Mouse (Mus musculus): ENCODE measurements around the gene Cadm4. TPM values are rescaled to one million over a fixed set of nuclear protein-coding genes. Genes with fewer than 3 reads are reported as not detected.
"Not testable (repeated sequence)": the region's sequence is repeated elsewhere in the genome, so short reads cannot be mapped to it uniquely, and the experiment has no call there.

Gene Cadm4
- total RNA-seq, 1 experiment from 2014 or later: 3.8 TPM

DNA sequence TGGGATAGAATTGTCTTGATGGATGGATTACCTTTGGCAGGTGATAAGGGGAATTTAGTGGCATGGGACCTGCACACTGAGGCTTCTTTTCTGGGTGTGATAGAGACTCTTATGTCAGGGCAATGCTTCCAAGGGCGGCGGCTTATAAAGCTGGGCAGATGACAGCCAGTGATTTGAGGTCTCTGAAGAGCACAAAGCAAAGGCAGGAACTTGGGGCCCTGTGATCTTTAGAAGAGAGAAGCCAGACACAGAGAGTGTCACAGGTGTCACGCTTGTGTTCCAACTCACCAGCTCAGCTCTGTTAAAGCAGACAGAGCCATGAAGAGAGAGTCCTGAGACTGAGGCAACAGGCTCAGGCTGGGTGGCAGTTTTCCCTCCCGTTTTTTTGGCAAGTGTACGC is 13.9 kb upstream of the Cadm4 start:
- DNase-seq: no peak

DNA sequence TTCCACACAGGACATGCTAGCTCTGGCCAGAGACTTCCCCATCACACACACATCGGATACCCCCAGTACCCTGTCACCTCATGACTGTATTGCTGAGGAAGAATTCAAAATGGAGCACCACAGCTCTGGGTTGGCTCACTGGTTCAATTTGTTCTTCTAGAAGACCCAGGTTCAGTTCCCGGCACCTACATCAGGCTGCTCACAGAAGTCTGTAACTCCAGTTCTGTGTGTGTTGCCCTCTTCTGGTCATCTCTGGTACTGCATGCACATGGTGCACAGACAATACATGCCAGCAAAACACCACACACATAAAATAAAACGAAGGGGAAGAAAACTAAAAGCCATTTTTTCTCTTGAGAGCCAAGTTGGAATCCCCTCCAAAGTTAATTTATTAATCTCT is 12.7 kb upstream of the Cadm4 start:
- DNase-seq: no peak

DNA sequence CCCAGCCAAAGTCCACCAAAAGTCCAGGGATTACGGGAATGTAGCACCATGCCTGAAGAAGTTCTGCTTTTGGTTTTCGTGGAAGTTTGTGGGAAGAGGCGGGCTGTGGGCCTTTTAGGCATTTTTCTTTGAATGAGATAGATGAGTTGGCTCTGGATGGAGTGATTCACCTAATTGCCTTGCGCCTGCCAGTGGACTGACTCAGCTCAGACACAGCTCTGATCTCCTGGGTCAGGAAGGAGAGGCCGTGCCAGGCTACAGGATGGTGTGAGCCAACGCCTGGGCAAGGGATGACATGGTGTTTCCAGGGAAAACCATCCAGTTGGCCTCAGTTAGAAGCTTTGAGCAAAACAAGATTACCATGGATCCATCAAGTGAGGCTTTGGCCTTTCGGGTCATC is 11.5 kb upstream of the Cadm4 start:
- peak; percentile 73 for DNase-seq

DNA sequence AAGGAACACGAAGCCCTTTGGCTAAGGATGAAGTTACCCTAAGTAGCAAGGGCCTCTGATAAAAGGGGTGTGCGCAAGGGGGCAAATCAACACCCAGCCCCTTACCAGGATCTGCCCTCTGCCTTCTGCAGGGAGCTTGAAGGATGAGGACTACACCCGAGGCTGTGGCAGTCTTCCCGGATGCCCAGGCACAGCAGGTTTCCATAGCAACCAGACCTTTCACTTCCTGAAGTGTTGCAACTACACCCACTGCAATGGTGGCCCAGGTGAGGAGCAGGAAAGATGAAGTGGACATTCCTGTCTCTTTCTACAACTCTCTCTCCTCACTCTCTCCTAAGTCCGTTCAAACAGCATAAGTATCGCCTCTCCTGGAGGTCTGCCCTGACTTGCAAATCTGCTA is 9.4 kb upstream of the Cadm4 start:
- DNase-seq: no peak

DNA sequence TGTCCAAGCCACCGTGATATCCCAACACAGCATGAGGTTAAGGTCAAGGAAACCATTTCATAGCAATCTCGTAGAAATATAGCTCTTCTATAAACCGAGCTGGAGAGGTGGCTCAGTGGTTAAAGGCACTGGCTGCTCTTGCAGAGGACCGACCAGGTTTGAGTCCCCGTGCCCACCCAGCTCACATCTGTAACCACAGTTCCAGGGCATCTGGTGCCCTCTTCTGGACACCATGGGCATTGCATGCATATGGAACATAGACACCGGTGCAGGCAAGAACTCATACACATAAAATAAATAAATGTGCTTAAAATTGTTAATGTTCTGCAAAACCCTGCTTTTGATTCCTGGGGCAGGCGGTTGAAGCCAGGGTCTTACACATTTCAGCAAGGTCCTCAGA is 8.9 kb upstream of the Cadm4 start:
- no peak for DNase-seq

DNA sequence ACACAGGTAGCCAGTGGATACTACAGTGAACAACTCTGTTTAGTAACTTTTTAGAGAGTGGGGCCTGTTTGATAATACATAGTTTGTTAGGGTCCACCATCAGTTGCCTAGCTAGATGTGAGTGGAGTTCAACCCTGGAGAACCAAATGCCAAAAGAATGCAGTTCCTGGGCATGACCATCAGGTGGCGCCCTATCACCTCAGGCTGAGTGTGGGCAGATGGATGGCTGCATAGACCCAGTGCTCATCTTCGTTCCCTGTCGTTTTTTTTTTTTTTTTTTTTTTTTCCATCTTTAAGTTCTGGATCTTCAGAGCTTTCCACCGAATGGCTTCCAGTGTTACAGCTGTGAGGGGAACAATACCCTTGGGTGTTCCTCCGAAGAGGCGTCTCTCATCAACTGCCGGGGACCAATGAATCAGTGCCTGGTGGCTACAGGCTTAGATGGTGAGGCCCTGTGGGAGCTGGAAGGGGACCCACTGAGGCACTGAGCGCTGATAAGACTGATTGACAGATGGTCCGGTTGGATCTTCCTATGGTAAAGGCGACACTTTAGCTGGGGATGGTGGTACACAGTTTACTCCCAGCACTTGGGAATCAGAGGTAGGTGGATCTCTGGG is 7.8 kb upstream of the Cadm4 start:
- DNase-seq: peak; percentile 70

DNA sequence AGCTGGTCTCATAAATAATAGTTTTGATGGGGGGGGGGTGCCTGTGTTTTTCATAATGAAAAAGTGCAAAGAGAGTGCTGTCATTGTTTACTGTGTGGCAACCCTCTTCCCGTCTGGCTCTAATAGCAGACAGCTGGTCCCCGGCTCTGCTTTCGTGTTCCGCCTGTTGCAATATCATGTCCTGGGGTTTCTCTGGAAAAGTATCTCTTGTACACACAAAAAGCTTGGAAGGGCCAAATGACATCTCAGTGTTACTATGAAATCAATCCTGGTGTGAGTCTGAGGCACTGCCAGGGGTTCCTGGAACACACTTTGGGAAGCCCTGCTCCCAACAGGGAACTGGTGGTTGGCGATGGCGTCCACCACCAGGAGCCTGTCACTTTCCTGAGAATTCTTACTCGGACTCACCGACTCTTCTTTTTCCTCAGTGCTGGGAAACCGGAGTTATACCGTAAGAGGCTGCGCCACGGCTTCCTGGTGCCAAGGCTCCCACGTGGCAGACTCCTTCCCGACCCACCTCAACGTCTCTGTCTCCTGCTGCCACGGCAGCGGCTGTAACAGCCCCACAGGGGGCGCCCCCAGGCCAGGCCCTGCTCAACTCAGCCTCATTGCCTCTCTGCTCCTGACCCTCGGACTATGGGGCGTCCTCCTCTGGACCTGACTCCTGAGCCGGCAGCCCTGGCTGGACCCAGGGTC is 6.9 kb upstream of the Cadm4 start:
- DNase-seq: no peak

DNA sequence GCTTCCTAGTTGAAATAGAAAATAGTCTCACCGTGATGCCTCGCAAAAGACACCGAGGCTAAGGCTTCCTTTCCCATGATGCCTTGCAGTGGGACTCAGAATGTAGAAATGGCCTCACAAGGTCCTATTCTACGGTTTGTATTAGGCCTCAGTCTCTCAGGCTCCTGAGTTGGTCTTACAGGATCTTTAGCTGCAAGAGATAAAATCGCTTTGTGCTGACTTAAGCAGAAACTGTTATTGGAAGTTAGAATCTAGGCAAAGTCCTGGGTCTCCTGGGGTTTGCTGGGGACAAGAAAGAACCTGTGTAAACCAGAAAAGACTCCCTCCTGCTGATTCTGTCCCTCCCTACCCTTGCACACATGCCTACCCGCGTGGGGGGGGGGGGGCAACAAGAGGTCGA is 5.5 kb upstream of the Cadm4 start:
- DNase-seq: no peak

DNA sequence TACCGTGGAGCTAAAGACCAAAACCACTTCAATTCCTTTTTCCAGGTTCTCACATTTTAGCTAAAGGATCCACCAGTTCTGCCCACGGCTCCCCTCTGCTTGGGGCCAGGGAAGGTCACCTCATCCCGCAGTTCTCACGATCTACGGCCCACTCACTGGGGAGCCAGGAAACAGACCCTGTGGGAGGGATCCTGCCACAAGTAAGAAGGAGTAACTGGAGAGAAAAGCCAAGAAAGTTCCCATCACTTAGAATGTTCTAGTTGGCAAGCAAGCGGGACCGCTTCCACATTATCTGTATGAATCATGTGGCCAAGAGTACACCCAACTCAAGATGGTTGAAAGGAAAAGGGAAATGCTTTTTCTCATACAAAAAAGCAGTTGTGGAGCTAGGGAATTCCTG is 5.0 kb upstream of the Cadm4 start:
- DNase-seq: no peak

DNA sequence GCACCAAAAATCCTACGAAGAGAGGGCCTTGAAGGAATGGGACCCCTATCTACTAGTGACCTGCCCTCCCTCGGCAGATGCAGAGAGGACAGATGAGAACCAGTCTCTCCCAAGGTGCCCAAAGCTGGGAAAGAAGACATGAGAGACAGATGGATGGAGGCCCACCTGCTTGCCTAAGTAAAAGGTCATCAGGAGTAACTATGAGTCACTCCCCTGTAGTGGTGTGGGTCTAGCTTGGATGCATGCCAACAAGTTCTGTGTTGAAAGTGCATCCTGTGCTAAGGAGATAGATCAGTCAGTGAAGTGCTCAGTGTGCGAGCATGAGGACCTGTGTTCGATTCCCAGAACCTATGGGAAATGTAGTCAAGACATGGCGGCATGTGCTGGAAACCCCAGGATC is 2.9 kb upstream of the Cadm4 start:
- DNase-seq: no peak

DNA sequence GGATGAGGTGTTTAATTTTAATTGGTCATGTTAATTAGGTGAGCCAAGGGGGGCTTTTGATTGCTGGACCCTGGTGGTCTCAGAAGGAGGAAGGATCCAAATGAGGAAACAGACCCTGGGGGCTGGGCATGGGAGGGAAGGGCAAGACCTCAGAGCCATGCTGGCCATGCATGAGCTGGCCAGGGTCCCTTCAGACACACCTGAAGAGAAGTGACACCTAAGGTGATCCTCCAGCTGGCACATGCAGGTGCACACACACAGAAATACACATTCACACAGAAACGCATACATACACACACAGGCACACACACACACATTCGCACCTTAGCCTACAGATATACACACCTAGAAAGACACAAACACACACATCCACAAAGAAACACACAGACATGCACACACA is 2.1 kb upstream of the Cadm4 start:
- no peak for DNase-seq

DNA sequence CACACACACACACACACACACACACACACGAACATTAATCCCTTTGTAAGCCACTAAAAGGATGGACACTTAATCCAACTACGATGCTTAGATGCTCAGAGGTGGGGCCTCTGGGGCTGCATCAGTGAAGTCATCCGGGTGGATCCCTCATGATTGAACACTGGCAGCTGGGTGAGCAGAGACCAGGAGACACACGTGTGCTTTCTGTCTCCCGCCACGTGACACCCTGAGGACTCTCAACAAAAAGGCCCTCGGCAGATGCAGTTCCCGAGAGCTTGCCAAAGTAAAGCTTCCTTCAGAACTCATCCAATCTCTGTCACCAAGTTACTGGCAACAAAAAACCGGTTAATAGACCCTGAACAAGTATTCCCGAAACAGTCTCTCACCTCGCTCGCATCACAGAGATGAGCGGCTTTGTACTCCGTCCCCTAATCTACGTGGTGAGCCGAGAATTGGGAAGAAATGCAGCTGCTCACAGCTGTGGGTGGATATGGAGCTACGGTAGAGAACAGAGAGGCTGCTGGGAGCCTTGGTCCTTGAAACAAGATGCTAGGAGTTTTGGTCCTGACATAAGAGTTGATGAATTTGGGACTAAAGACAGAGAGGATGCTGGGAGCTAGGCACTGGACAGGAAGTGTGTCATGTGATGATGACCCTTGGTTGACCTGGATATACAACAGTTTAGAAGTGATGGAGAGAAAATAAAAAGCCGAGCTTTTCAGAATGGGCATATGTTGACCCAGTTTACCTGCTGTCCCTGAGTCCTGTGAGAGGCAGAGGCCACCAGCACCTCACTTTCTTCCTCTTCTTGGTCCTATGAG is 1.5 kb upstream of the Cadm4 start:
- no peak for DNase-seq

DNA sequence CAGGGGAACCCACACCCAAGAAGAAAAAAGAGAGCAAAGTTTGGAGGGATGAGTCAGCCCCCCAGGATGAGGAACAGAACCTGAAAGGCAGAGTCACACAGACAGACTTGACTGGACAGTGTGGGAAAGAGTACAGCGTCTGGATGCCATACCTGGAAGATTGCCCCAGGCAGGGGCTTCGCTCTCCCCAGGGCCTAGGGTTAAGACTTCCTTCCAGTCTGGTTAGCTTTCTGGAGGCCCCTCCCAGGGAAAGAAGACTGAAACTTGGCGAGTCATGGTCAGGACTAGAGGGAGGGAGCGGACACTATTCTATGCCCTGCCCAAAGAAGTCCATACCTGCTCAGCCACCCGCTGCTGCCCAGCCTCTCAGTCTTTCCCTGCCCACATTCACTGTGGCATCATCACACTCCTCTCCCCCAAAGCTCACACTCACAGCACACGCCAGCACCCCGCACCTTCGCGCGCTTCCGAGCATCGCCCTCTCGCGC is 793 bp upstream of the Cadm4 start:
- no peak for DNase-seq

DNA sequence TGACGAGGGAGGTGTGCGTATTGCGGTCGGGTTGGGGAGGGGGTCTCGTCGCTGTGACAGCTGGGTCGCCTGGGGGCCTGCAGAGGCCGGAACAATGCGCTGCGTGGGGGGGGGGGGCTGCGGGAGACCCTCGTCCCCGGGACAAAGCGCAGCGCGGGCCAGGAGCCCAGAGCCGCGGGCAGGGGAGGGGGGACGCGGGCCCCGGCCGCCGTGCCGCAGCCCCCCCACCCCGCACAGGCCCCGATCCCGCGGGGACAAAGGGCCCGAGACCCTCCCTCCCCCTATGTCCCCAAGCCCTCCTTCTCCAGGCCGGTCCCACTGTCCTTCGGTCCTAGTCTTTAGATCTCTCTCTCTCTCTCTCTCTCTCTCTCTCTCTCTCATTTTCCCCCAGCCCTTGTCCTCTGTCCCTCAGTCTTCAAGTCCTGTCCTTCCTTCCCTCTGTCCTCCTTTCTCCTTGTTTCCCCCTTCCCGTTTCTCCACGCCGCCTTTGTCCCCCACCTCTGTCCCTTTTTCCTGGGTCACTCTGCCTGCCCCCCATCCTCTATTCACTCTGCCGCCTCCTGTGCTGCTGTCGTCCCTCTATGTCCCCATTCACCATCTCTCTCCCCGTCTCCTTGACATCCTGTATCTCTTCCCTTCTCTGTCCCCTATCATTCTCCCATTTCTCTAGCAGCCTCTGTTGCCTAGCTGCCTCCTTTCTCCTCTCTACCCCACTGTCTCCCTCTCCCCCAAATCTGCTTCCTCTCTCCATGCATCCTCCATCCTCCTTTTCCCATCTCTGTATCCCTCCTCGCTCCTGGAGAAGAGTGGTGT is 591 bp downstream of the Cadm4 start:
- DNase-seq: no peak

DNA sequence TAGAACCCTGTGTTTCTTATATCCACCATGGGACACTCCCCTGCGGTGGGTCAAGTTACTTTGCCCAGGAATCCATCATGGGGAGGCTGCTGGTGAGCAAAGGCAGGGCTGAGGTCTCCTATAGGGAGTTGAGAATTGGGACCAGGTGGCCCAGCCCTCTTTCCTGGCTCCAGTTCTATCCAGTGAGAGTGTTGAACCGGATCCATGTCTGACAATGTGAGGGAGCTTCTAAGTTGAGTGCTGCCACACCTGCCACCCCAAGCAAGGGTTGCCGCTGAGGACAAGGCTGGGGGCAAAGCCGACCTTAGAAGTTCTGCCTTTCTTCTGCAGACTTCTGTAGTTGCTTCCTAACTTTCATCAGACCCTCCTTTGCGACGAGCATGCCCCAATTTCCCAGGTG is 1.5 kb downstream of the Cadm4 start:
- DNase-seq: not testable (repeated sequence)

DNA sequence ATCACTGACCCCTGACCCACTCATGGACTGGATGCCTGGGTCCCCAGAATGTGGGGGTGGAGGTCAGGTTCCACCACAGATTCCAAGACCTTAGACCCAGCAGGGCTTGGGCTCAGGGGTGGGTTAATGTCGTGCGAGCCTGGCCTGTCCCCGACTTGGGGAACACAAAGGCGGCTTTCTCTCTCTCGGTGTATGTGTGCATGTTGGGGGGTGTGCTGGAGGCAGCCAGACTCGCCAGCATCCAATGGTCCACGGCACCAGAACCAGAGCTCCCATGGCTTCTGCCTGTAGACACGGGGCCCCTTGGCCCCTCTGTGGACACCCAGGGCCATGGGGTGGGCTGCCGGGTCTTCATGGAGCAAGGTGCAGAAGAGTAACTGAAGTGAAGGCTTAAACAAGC is 3.7 kb downstream of the Cadm4 start:
- no peak for DNase-seq

DNA sequence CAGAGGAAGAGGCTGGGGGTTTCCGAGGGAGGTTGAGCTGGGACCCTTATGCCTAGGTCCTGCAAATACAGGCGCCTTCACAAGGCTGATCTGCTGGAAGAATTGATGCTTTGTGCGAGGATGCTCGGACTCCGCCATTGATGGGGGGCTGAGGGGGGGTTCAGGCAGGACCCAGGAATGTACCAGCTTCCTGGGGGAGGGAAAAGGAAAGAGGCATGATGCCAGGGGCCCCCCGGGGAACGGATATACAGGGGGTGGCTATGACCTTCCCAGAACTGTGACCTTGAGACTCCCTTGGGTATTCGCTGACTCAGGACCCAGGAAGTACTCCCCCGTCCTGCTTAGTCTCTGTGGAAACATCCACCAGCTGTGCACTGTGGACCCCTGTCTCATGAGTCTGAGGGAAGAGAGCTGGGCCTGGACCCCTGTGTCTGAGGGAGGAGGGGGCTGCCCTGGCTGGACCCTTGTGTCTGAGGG is 4.9 kb downstream of the Cadm4 start:
- no peak for DNase-seq

DNA sequence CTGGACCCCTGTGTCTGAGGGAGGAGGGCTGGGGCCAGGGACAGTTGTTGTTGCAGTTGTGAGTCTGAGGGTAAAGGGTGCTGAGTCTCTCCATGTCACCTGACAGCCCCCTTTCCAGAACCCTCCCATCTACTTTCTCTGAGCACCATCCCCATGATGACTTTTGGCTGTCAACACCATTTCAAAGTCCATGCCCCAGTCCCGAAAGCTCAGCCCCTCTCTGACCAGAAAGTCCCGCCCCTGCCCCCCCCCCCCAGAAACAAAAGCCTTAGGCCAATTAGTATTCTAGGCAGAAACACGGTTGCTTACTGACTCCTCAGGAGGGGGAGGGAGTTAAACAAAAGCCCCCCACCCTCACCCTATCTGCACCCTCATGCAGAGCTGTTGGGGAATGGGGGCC is 5.6 kb downstream of the Cadm4 start:
- no peak for DNase-seq

DNA sequence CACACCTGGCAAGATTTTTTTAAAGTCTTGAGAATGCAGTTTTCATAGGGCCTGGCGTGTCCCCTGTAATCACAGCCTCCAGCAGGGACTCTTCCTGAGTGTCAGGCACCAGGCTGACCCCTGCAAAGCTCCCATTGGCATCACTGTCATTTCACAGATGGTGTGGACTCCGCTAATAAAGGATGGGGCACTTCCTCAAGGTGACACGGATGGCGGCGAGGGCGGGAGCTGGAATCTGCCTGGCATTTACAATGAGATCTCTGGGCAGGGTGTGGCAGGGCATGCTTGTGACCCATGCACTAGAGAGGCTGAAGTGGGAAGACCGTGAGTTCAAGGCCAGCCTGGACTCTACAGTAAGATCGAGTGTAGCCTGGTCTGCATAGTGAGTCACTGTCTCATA is 6.5 kb downstream of the Cadm4 start:
- DNase-seq: no peak

DNA sequence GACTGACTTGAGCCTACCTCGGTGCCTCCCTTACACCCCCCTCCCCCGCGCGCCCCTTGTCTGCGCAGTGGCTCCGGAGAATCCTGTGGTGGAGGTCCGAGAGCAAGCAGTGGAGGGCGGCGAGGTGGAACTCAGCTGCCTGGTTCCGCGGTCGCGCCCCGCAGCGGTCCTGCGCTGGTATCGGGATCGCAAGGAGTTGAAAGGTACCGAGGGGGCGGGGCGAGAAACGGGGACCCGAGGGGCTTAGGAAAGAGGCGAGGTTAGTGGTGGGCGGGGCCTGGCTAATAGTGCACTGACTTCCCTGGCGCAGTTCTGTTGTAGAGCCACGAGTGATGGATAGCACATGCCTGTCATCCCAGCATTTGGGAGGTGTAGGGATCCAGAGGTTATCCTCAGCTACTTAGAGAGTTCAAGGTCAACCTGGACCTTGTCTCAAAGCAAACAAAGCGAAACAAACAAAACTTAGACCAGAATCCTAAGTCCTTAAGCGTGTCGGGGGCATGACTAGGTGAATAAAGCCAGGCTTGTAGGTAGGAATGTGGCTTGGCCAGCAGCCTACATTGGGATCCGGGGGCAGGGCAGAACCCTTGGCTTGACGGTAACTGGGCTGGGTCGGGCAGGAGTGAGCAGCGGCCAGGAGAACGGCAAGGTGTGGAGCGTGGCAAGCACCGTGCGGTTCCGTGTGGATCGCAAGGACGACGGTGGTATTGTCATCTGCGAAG is 18.2 kb downstream of the Cadm4 start:
- no peak for DNase-seq

DNA sequence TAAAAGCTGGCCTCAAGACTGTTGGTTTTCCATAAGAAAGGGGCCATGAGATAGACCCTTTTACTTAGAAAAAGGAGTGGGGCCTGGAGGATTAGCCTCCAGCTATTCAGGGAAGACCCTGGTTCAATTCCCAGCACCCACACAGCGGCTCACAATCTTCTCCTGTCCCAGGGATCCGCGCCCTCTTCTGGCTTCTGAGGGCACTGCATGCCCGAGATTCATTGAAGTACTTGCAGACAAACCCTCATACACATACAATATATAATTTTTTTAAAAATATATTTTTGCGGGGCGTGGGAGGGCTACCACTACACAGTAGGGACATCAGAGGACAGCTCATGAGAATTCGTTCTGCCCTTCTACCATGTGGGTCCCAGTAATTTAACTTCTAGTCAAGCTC is 19.1 kb downstream of the Cadm4 start:
- peak; percentile 36 for DNase-seq

DNA sequence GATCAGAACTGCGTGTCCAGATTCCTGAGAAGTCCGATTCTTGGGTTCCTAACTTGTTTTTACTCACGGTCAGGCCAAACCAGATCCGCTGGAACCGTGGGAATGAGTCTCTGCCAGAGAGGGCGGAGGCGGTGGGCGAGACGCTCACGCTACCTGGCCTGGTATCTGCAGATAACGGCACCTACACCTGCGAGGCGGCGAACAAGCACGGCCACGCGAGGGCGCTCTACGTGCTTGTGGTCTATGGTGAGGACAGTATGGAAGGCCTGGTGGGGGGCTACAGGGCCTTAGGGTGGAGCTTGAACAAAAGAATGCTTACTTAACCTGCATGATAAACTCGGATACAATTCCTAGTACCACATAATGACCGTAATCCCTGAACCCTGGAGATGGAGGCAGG is 19.7 kb downstream of the Cadm4 start:
- no peak for DNase-seq
